Mouse (Mus musculus) midbrain, embryonic 14.5 days (tissue): ENCODE measurements around the gene Serpinb1a. TPM values are rescaled to one million over a fixed set of nuclear protein-coding genes. Genes with fewer than 3 reads are reported as not detected.
"Not testable (repeated sequence)": the region's sequence is repeated elsewhere in the genome, so short reads cannot be mapped to it uniquely, and the experiment has no call there.

Source experiments
- ATAC-seq: fragments of 200-750 bp; cut with Nextera tagmentation; 2 replicates; pipeline ENCODE4 v1.8.0; 2017; ENCODE audit warnings: moderate number of reproducible peaks, moderate library complexity; ENCODE audit not compliant: low FRiP score, low TSS enrichment
- DNase-seq: peaks from one replicate; pipeline ENCODE4 v3.0.0-alpha.2; 2015
- H3K27ac ChIP-seq: fragments of 300-500 bp; sonication (generic); replicated peaks from 2 replicates; pipeline ENCODE4 v1.5.1; 2014; ENCODE audit warnings: mild to moderate bottlenecking, low read depth, low read length, moderate library complexity
- H3K27me3 ChIP-seq: fragments of 300-500 bp; sonication (generic); 2 replicates; pipeline ENCODE4 v1.6.1; 2014; ENCODE audit warnings: low read length, control low read depth, mixed read lengths; ENCODE audit not compliant: control insufficient read depth, insufficient read depth
- H3K36me3 ChIP-seq: fragments of 300-500 bp; sonication (generic); 2 replicates; pipeline ENCODE4 v1.6.1; 2014; ENCODE audit warnings: low read length, control low read depth; ENCODE audit not compliant: control insufficient read depth, insufficient read depth
- H3K4me1 ChIP-seq: fragments of 300-500 bp; sonication (generic); 2 replicates; pipeline ENCODE4 v1.6.1; 2014; ENCODE audit warnings: mild to moderate bottlenecking, antibody characterized with exemption, low read length, control low read depth; ENCODE audit not compliant: control insufficient read depth, insufficient read depth
- H3K4me2 ChIP-seq: fragments of 300-500 bp; sonication (generic); 2 replicates; pipeline ENCODE4 v1.6.1; 2014; ENCODE audit warnings: mild to moderate bottlenecking, low read length, moderate library complexity
- H3K4me3 ChIP-seq: fragments of 300-500 bp; sonication (generic); replicated peaks from 2 replicates; pipeline ENCODE4 v1.5.1; 2014; ENCODE audit warnings: low read depth, low read length
- H3K9ac ChIP-seq: fragments of 300-500 bp; sonication (generic); replicated peaks from 2 replicates; pipeline ENCODE4 v1.6.1; 2014; ENCODE audit warnings: mild to moderate bottlenecking, low read length, moderate library complexity
- H3K9me3 ChIP-seq: fragments of 300-500 bp; sonication (generic); 2 replicates; pipeline ENCODE4 v1.6.1; 2016; ENCODE audit warnings: low read length, control low read depth, mixed read lengths; ENCODE audit not compliant: control insufficient read depth
- WGBS: fragments of 180-500 bp; shearing (Covaris S2); extraction: QIAGEN DNeasy Blood & Tissue Kit; methylation state at CpG from one replicate; pipeline ENCODE4 v1.1.7; 2014; 5-methylcytosine and 5-hydroxymethylcytosine counted together
- polyA plus RNA-seq: library from polyadenylated mRNA; unstranded; fragments of >200 nt; fragmentation: Nextera tagmentation; extraction: Ambion mirVana; gene quantifications from 2 replicates; pipeline ENCODE4 v1.2.1, GENCODE M21; 2014

The Serpinb1a gene
- polyA plus RNA-seq: 2.2 and 2.9 TPM in 2 replicates

DNA sequence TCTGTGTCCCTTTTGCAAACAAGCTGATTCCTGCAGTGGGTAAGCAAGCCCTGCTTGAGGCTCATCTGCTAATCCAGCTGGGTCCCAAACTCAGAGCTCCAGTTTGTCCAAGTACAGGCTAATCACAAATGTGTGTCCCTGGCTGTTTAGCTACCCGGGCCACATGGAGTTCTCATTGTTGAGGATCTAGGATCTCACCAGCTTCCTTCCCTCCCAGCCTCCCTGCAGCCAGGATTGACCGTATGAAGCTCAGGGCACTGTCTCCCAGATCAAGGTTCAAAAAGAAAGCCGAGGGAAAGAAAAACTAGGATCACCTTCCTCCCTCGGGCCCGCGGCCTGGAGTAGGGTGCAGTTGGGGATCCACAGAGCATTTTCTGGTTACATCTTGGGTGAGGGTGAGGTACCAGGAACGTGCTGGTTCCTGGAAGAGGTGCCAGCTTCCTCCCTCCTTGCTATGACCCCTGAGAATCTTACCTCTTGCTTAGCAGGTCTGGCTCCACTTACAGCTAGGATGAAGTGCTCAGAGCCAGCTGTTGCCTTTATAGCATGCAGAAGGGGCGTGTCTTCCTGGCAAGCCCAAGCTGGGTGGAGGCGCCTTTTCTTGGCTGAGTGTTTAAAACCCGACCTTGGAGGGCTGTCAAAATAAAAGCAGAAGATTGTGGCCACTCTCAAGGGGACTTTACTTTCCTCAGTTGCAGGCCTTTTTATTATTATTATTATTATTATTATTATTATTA is at the start of gene Serpinb1a:
Gene Serpinb1a (minus strand): TSS at position 518 of the 737 bp plus-strand sequence.
- no peaks in the 10 kb centered on the region for H3K9me3 ChIP-seq
- peaks cover 5% of the 10 kb centered on the region; the same call in 1 of the 2 replicates for H3K27me3 ChIP-seq
- no peak within 1 kb of the TSS for H3K27ac ChIP-seq
- DNase-seq: peak; percentile 13
- H3K9ac ChIP-seq: no peak within 1 kb of the TSS
- no peak within 1 kb of the TSS for H3K4me2 ChIP-seq
- peaks cover 2% of the 10 kb centered on the region; the same call in 1 of the 2 replicates for H3K4me1 ChIP-seq
- no peaks in the 10 kb centered on the region for H3K36me3 ChIP-seq
- WGBS: 67% methylated on average over 10 of the region's 10 CpGs
- H3K4me3 ChIP-seq: no peak within 1 kb of the TSS
- no peak for ATAC-seq

DNA sequence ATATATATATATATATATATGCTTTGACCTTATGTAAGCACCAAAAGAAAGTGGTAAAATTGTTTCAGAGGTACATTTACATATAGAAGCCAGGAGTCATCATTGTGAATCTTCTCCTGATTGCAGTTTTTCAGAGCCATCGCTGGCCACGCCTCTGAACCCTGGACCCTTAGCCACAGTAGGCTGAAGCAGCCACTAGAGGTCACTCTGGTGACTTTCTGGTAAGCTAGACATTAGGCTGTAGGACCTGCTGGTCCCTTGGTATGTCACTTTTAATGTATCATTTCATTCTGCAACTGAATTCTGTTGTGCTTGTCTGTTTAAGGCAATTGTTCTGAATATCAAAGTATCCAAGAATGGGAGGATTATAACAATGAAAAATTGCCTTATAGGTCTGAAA is 49.7 kb upstream of the Serpinb1a start:
- H3K27me3 ChIP-seq: no peaks in the 10 kb centered on the region
- WGBS: 18% methylated on average over 2 of the region's 2 CpGs
- H3K4me2 ChIP-seq: no peak overlapping the region
- no peaks in the 10 kb centered on the region for H3K4me1 ChIP-seq
- H3K36me3 ChIP-seq: no peaks in the 10 kb centered on the region
- H3K9ac ChIP-seq: no peak overlapping the region
- H3K27ac ChIP-seq: no peak overlapping the region
- peak; percentile 69 for DNase-seq
- ATAC-seq: no peak
- no peaks in the 10 kb centered on the region for H3K9me3 ChIP-seq
- no peak overlapping the region for H3K4me3 ChIP-seq

DNA sequence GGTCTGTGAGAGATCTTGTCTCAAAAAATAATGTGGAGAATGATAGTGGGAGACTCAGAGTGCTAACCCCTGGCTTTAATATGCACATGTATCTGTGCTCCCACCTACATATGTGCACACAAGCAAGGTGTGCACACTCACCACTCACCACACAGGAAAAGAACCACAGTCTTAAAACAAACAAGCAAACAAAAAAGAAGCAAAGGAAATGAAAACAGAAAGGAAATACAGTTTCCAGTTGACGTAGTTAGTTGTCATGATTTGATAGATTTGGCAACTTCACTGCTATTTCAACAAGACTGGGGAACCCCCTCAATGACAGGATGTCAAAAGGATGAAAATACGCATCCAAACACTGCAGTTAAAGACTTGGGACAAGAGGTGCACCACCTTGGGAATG is 48.1 kb upstream of the Serpinb1a start:
- not testable (repeated sequence) for H3K9ac ChIP-seq, H3K4me2 ChIP-seq, H3K36me3 ChIP-seq, DNase-seq, H3K27ac ChIP-seq, H3K9me3 ChIP-seq, H3K4me3 ChIP-seq, H3K27me3 ChIP-seq, ATAC-seq, H3K4me1 ChIP-seq
- WGBS: 86% methylated on average over 1 of the region's 2 CpGs

DNA sequence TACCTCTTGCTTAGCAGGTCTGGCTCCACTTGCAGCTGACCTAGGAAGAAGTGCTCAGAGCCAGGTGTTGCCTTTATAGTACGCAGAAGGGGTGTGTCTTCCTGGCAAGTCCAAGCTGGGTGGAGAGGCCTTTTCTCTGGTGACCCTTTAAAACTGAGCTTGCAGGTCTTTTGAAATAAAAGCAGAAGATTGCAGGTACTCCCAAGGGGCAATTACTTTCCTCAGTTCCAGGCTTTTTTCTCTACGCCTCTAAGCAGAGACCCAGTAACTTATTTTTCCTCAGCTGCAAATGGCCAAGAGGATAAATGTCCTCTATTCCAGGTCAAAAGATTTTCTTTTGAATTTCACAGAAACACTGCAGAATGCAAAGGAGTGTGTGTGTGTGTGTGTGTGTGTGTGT is 47.1 kb upstream of the Serpinb1a start, which contains the start of gene Serpinb1c:
Gene Serpinb1c (minus strand): TSS at position 101 of the 400 bp plus-strand sequence.
- 86% methylated on average over 2 of the region's 2 CpGs for WGBS
- Histone ChIP-seq H3K4me3 (no peak within 1 kb of the TSS), H3K4me1 (no peaks in the 10 kb centered on the region), H3K9me3 (no peaks in the 10 kb centered on the region), H3K4me2 (no peak within 1 kb of the TSS), H3K9ac (no peak within 1 kb of the TSS), H3K36me3 (no peaks in the 10 kb centered on the region), H3K27me3 (no peaks in the 10 kb centered on the region), H3K27ac (no peak within 1 kb of the TSS)
- ATAC-seq (no peak), DNase-seq (no peak)

DNA sequence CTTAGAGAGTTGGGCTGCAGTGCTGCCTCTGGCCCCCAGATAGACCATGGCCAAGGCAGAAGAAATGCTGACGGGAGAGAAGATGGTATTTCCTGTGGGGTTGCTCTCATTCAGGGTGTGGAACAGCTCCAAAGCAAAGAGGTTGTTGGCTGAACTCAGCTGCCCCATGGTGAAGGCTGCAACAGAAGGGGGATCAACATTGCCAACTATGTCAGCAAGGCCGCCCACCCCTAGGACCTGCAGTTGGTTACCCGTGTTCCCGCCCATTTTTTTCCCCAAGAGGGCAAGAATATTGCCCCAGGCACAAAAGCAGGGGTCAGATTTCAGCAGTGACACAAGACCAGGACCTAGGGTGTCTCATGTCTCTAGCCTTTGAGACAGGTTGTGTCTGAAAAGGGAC is 45.9 kb upstream of the Serpinb1a start:
- no peak overlapping the region for H3K27ac ChIP-seq
- no peaks in the 10 kb centered on the region for H3K9me3 ChIP-seq
- 82% methylated on average over 4 of the region's 4 CpGs for WGBS

DNA sequence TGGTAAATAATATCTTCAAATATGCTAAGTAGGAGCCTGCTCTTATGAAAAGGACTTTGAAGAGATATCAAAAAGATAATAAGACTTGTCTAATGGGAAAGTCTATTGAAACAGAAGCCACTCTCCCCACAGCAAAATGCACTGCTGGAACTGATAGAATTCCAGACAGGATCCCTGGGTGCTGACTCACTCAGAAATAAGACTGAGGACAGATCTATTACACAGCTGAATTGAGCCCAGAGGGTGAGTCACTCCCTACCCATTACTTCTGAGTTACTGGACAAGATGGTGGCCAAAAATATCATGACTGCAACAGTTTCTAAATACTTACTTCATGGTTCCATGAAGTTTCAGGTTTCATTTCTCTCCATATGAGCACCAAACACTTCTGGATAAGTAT is 33.8 kb upstream of the Serpinb1a start:
- H3K9ac ChIP-seq: no peak overlapping the region
- no peaks in the 10 kb centered on the region for H3K4me1 ChIP-seq
- no peak for ATAC-seq
- no peaks in the 10 kb centered on the region for H3K9me3 ChIP-seq
- H3K36me3 ChIP-seq: no peaks in the 10 kb centered on the region
- H3K27ac ChIP-seq: no peak overlapping the region
- no peaks in the 10 kb centered on the region for H3K27me3 ChIP-seq
- H3K4me3 ChIP-seq: no peak overlapping the region
- no peak for DNase-seq
- no peak overlapping the region for H3K4me2 ChIP-seq

More for the DNA sequence above, 45.9 kb upstream of the Serpinb1a start:
- Histone ChIP-seq H3K36me3 (no peaks in the 10 kb centered on the region), H3K4me1 (no peaks in the 10 kb centered on the region), H3K4me3 (no peak overlapping the region), H3K9ac (no peak overlapping the region), H3K4me2 (no peak overlapping the region), H3K27me3 (no peaks in the 10 kb centered on the region)
- ATAC-seq (no peak), DNase-seq (no peak)

DNA sequence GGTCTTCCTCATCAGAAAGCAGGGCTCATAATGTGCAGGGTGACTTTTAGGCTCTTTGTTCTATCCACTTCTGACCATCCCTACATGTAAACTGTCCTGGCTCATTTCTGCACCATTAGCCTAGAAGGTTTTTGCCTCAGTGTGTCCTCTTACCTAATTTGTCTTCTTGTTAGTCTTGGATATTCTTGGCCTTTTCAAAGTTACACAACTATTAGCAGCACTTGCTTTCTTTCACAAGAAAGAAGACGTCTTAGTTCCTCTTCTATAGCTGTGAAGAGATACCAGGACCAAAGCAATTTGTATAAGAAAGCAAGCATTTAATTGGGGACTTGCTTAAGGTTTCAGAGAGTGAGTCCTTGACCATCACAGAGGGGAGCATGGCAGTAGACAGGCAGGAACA is 22.9 kb upstream of the Serpinb1a start:
- no peaks in the 10 kb centered on the region for H3K9me3 ChIP-seq
- no peaks in the 10 kb centered on the region for H3K4me1 ChIP-seq
- no peaks in the 10 kb centered on the region for H3K36me3 ChIP-seq
- no peak overlapping the region for H3K9ac ChIP-seq
- H3K27me3 ChIP-seq: no peaks in the 10 kb centered on the region
- ATAC-seq (no peak), DNase-seq (no peak)
- no peak overlapping the region for H3K4me2 ChIP-seq
- WGBS: 67% methylated on average over 1 of the region's 1 CpGs
- no peak overlapping the region for H3K4me3 ChIP-seq
- H3K27ac ChIP-seq: no peak overlapping the region

DNA sequence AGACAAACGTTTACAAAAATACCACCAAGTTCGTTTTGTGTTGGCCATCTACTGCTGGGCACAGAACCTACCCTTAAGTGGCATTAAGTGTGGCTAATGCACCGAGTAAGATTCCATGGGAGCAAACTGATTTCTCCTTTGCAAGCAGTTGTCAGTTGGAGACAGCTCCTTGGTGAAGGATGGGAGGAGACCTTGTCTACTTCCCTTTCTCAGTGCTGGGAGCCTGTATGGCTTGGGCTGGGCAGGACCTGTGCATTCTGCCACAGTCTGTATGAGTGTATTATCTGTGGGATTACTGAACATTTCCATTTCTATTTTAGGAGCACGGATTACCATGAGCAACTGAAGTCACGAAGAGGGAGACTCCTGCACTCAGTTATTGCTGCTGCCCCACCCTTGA is 17.9 kb upstream of the Serpinb1a start:
- WGBS: 56% methylated on average over 5 of the region's 5 CpGs
- Histone ChIP-seq H3K9ac (no peak overlapping the region), H3K4me1 (no peaks in the 10 kb centered on the region), H3K36me3 (no peaks in the 10 kb centered on the region), H3K27ac (no peak overlapping the region), H3K4me2 (no peak overlapping the region), H3K9me3 (no peaks in the 10 kb centered on the region), H3K27me3 (no peaks in the 10 kb centered on the region), H3K4me3 (no peak overlapping the region)
- ATAC-seq: no peak
- DNase-seq: no peak

DNA sequence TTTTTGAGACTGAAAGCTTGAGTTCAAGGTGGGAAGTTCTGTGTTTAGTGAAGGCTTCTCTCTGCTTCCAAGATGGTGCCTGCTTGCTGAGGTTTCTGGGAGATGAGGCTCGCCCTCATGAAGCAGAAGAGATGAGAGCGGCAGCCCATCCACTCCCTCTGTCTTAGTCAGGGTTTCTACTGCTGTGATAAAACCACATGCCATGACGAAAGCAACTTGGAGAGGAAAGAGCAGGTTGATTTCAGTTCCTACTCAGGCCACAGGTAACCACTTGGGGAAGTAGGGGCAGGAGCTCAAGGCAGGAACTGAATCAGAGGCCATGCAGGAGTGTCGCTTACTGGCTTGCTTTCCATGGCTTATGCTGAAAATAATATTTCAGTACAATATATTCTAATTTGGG is 17.2 kb upstream of the Serpinb1a start:
- not testable (repeated sequence) for H3K4me2 ChIP-seq, ATAC-seq, H3K27ac ChIP-seq, H3K4me3 ChIP-seq, H3K9ac ChIP-seq, DNase-seq, H3K36me3 ChIP-seq, H3K27me3 ChIP-seq, H3K4me1 ChIP-seq, H3K9me3 ChIP-seq
- 94% methylated on average over 4 of the region's 4 CpGs for WGBS
